Mouse (Mus musculus) heart, embryonic 15.5 days (tissue): ENCODE data around the gene Celsr3. TPM values are rescaled to one million over a fixed set of nuclear protein-coding genes. Genes with fewer than 3 reads are reported as not detected.

ENCODE experiments used
- ATAC-seq: fragments of 200-750 bp; cut with Nextera tagmentation; replicated peaks from 2 replicates; pipeline ENCODE4 v1.8.0; 2017; ENCODE audit warnings: low read depth, moderate TSS enrichment; ENCODE audit not compliant: insufficient number of reproducible peaks, insufficient read depth, low FRiP score
- H3K27ac ChIP-seq: fragments of 300-500 bp; sonication (generic); 2 replicates; pipeline ENCODE4 v1.5.1; 2015; ENCODE audit warnings: mild to moderate bottlenecking, inconsistent platforms
- H3K27me3 ChIP-seq: fragments of 300-500 bp; sonication (generic); 2 replicates; pipeline ENCODE4 v1.6.1; 2015; ENCODE audit warnings: inconsistent platforms
- H3K36me3 ChIP-seq: fragments of 300-500 bp; sonication (generic); 2 replicates; pipeline ENCODE4 v1.6.1; 2015; ENCODE audit warnings: mild to moderate bottlenecking, inconsistent platforms
- H3K4me1 ChIP-seq: fragments of 300-500 bp; sonication (generic); replicated peaks from 2 replicates; pipeline ENCODE4 v1.6.1; 2015; ENCODE audit warnings: inconsistent platforms
- H3K4me2 ChIP-seq: fragments of 300-500 bp; sonication (generic); 2 replicates; pipeline ENCODE4 v1.6.1; 2015; ENCODE audit warnings: inconsistent platforms, mild to moderate bottlenecking, moderate library complexity
- H3K4me3 ChIP-seq: fragments of 300-500 bp; sonication (generic); 2 replicates; pipeline ENCODE4 v1.5.1; 2015; ENCODE audit warnings: mild to moderate bottlenecking, inconsistent platforms
- H3K9ac ChIP-seq: fragments of 300-500 bp; sonication (generic); 2 replicates; pipeline ENCODE4 v1.6.1; 2015; ENCODE audit warnings: mild to moderate bottlenecking, inconsistent platforms
- H3K9me3 ChIP-seq: fragments of 300-500 bp; sonication (generic); replicated peaks from 2 replicates; pipeline ENCODE4 v1.6.1; 2016; ENCODE audit warnings: inconsistent platforms
- WGBS: fragments of 180-500 bp; shearing (Covaris S2); methylation state at CpG from one replicate; pipeline ENCODE4 v1.1.7; 2015; ENCODE audit warnings: mixed read lengths; 5-methylcytosine and 5-hydroxymethylcytosine counted together
- microRNA-seq: library from miRNA; unstranded; fragments of <30 nt; microRNA quantifications from one replicate; pipeline ENCODE4, GENCODE M21; 2016
- polyA plus RNA-seq: library from polyadenylated mRNA; unstranded; fragments of >200 nt; fragmentation: Nextera tagmentation; extraction: Ambion mirVana; gene quantifications from 2 replicates; pipeline ENCODE4 v1.2.1, GENCODE M21; 2015

Celsr3 gene
- polyA plus RNA-seq, 1 experiment from 2014 or later: 0.06 TPM

GRCm38 (mm10) chr9:108855335-108855734 lies 29.2 kb downstream of the Celsr3 start:
- ATAC-seq: no peak
- H3K36me3 ChIP-seq: peaks cover 9% of the 10 kb centered on the region; the same call in 1 of the 2 replicates
- no peak overlapping the region for H3K9ac ChIP-seq
- H3K27ac ChIP-seq: no peak overlapping the region
- H3K27me3 ChIP-seq: no peaks in the 10 kb centered on the region; the same call in 1 of the 2 replicates
- peaks cover 36% of the 10 kb centered on the region for H3K4me1 ChIP-seq
- WGBS: 47% methylated on average over 5 of the region's 5 CpGs
- H3K4me3 ChIP-seq: 0 out of 2 replicates have a peak overlapping the region, but pooled peaks have one; percentile 79
- H3K4me2 ChIP-seq: peak overlapping the region; percentile 93
- H3K9me3 ChIP-seq: no peaks in the 10 kb centered on the region

- no peak overlapping the region for H3K4me2 ChIP-seq
- ATAC-seq: no peak
- no peak overlapping the region for H3K4me3 ChIP-seq
- no peaks in the 10 kb centered on the region for H3K9me3 ChIP-seq
- no peak overlapping the region for H3K27ac ChIP-seq
- 60% methylated on average over 8 of the region's 8 CpGs for WGBS
- H3K36me3 ChIP-seq: peaks cover 13% of the 10 kb centered on the region; the same call in 1 of the 2 replicates
- peaks cover 22% of the 10 kb centered on the region for H3K4me1 ChIP-seq
- H3K27me3 ChIP-seq: no peaks in the 10 kb centered on the region
- no peak overlapping the region for H3K9ac ChIP-seq
These were observed 32.8 kb downstream of the Celsr3 start for GRCm38 (mm10) chr9:108858792-108859527.

Small RNAs within 50 kb of the gene (microRNA-seq; reads per million reads assigned to microRNA genes)
- gene Gm23156: not detected

Other genes with a start within 250 kb of the Celsr3 start
- gene Wdr6, start 247.6 kb upstream of the Celsr3 start, polyA plus RNA-seq: 42.5 and 68.5 TPM in 2 replicates
- gene P4htm, start 228.7 kb upstream of the Celsr3 start, polyA plus RNA-seq: 18.6 and 20.9 TPM in 2 replicates
- 38.3 and 47.1 TPM in 2 replicates for gene Arih2, start 176.9 kb upstream of the Celsr3 start, polyA plus RNA-seq
- 73.4 and 74.6 TPM in 2 replicates for gene Slc25a20, start 164.2 kb upstream of the Celsr3 start, polyA plus RNA-seq
- 25.7 and 26.8 TPM in 2 replicates for gene Prkar2a, start 137.0 kb upstream of the Celsr3 start, polyA plus RNA-seq
- gene Ip6k2, start 42.5 kb upstream of the Celsr3 start, polyA plus RNA-seq: 28.8 and 36.3 TPM in 2 replicates
- 9.7 and 14.5 TPM in 2 replicates for gene Nckipsd, start 18.0 kb upstream of the Celsr3 start, polyA plus RNA-seq
- gene Slc26a6, start 27.0 kb downstream of the Celsr3 start, polyA plus RNA-seq: 5.5 and 6.9 TPM in 2 replicates
- not detected in 2 replicates for gene Tmem89, start 88.3 kb downstream of the Celsr3 start, polyA plus RNA-seq
- gene Uqcrc1, start 110.3 kb downstream of the Celsr3 start, polyA plus RNA-seq: 885 and 887 TPM in 2 replicates
- gene Col7a1, start 127.3 kb downstream of the Celsr3 start, polyA plus RNA-seq: 1.2 and 1.4 TPM in 2 replicates
- not detected in 2 replicates for gene Ucn2, start 159.7 kb downstream of the Celsr3 start, polyA plus RNA-seq
- gene Pfkfb4, start 165.5 kb downstream of the Celsr3 start, polyA plus RNA-seq: 3.3 and 5.4 TPM in 2 replicates
- gene Shisa5, start 212.2 kb downstream of the Celsr3 start, polyA plus RNA-seq: 64.9 and 86.2 TPM in 2 replicates
- 9.2 and 13.6 TPM in 2 replicates for gene Trex1, start 233.4 kb downstream of the Celsr3 start, polyA plus RNA-seq
- gene Atrip, start 247.8 kb downstream of the Celsr3 start, polyA plus RNA-seq: 15.9 and 18.2 TPM in 2 replicates